Mouse (Mus musculus): ENCODE measurements around the gene Umodl1. TPM values are rescaled to one million over a fixed set of nuclear protein-coding genes. Genes with fewer than 3 reads are reported as not detected.

Umodl1 gene
- total RNA-seq (2017) = not detected in 2 replicates

DNA sequence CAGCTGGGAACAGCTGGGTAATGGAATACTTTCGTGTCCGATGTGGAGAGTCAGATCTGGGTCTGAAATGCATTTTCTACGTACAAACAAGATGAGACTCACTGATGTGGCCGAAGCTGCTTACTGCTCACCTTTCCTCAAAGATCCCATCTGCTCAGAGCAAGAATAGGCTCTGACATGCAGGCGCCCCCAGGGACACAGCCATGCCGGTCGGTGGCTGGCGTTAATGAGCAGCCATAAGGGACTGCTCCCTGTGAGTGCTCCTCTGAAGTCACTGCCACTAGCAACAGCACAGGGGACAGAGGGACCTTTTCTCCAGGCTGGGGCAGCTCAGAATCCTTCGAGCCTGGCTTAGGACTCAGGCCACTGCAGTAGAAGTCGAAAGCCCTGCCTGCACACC lies at the start of gene Umodl1:
Umodl1 (plus strand) TSS at position 301 of the 400 bp plus-strand sequence.
- no peak for ATAC-seq (ENCODE audit: extremely low read depth, insufficient number of reproducible peaks, low FRiP score, poor library complexity, severe bottlenecking)

GRCm38 (mm10) chr17:30907577-30907976 lies 46.9 kb upstream of the Umodl1 start:
- no peak for ATAC-seq (ENCODE audit: extremely low read depth, insufficient number of reproducible peaks, low FRiP score, poor library complexity, severe bottlenecking)

DNA sequence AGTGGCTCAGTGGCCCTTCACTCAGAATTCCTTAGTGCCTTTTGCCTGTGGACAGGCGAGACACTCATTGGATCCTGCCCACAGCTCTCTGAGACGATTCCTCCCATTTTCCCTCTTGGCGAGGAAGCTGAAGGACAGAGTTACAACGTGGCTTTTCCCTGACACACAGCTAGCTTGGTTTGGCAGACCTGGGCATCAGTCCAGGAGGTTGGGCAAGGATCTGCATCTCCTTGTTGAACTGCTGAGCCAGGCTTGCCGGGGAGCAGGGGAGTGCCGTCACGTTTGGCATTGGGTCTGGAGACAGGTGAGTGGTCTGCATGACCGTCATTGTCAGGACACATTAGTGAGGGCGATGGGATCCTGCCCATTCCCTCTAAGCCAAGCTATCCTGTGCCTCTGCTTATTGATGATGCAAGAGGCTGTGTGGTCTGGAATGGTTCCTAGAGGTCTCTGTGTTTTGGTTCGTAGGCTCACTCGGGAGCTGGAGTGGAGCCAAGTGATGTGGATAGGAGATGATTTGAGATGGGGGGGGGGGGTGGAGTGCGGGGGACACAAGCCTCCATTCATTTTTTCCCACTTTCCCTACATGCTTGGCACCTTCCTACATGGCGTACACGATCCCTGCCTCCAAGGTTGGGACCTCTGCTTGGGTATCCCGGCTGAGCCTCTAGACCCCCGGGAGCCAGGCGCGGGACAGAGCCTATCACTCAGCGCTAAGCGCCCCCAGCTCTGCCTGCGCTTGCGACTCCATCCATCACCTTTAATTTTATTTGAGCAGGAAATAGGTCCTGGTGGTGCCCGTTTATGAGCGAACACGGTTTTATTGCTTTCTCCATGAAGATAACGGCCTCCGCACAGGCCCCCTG lies 43.3 kb upstream of the Umodl1 start:
- no peak for ATAC-seq (ENCODE audit: extremely low read depth, insufficient number of reproducible peaks, low FRiP score, poor library complexity, severe bottlenecking)

- ATAC-seq (ENCODE audit: extremely low read depth, insufficient number of reproducible peaks, low FRiP score, poor library complexity, severe bottlenecking) = no peak
These were observed 42.7 kb upstream of the Umodl1 start for GRCm38 (mm10) chr17:30911732-30912088.

GRCm38 (mm10) chr17:30912536-30912935 lies 41.9 kb upstream of the Umodl1 start:
- ATAC-seq (ENCODE audit: extremely low read depth, insufficient number of reproducible peaks, low FRiP score, poor library complexity, severe bottlenecking) = no peak

- ATAC-seq (ENCODE audit: extremely low read depth, insufficient number of reproducible peaks, low FRiP score, poor library complexity, severe bottlenecking) = no peak
These were observed 40.2 kb upstream of the Umodl1 start for GRCm38 (mm10) chr17:30914264-30914663.

GRCm38 (mm10) chr17:30923566-30923965 lies 30.9 kb upstream of the Umodl1 start:
- ATAC-seq (ENCODE audit: extremely low read depth, insufficient number of reproducible peaks, low FRiP score, poor library complexity, severe bottlenecking) = no peak

- no peak for ATAC-seq (ENCODE audit: extremely low read depth, insufficient number of reproducible peaks, low FRiP score, poor library complexity, severe bottlenecking)
These were observed 23.6 kb upstream of the Umodl1 start for GRCm38 (mm10) chr17:30930827-30931226.

GRCm38 (mm10) chr17:30932836-30933235 lies 21.6 kb upstream of the Umodl1 start:
- no peak for ATAC-seq (ENCODE audit: extremely low read depth, insufficient number of reproducible peaks, low FRiP score, poor library complexity, severe bottlenecking)

DNA sequence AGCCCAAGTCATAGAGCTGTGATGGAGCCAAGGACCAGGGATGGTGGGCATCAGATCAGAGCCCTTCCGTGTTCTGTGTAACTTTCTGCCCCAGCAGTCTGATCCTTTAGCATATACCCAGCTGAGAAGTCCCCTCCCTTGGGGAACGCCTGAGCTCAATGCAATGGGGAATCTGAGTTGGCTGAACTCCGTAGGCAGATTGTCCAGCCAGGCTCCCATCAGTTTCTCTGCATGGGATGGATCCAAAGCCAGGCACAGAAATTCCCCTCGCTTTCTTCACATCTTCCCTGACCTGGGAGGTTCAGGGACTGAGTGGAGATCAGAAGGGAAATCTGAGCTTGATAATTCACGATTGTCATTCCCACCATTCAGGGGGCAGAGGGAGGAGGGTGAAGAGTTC lies 19.1 kb upstream of the Umodl1 start:
- no peak for ATAC-seq (ENCODE audit: extremely low read depth, insufficient number of reproducible peaks, low FRiP score, poor library complexity, severe bottlenecking)

DNA sequence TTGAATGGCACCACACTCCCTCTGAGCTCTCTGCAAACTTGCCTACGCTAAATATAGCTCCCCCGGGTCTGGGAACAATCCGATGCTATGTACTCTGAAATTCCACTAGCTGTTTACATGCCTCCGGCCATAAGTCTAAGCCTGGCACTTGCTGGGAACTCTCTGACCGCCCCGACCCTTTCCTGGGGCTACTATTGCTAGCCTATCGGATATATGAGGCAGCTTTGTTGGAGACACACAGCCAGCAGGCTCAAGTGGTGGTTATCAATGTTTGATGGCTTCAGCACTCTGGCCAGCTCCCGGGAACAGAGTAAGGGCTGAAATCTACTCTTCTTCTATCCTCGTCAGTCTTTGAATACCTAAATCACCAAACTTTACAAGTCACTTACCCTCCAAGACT lies 15.9 kb upstream of the Umodl1 start:
- ATAC-seq (ENCODE audit: extremely low read depth, insufficient number of reproducible peaks, low FRiP score, poor library complexity, severe bottlenecking) = no peak

- no peak for ATAC-seq (ENCODE audit: extremely low read depth, insufficient number of reproducible peaks, low FRiP score, poor library complexity, severe bottlenecking)
These were observed 6.1 kb upstream of the Umodl1 start for GRCm38 (mm10) chr17:30948382-30948781.

- ATAC-seq (ENCODE audit: extremely low read depth, insufficient number of reproducible peaks, low FRiP score, poor library complexity, severe bottlenecking) = 0 out of 2 replicates have a peak, but pooled peaks have one; percentile 33
These were observed 3.7 kb upstream of the Umodl1 start for GRCm38 (mm10) chr17:30950780-30951179.

DNA sequence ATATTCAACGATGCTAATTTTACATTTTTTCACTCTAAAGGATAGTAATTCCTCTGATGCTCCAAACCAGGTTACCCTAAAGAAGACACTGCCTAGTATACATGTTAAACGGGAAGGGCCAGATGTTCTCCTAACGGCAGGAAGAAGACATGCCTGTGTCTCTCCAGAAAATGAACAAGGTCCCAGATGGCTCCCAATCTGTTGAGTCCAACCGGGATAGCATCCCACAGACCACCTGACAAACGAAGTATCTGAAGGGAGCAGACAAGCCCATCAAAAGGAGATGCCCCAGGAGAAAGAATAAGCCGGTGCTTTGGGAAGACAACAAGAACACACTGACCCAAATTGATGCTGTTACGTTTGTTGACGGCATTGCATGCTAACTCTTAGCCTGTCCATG lies 2.8 kb upstream of the Umodl1 start:
- ATAC-seq (ENCODE audit: extremely low read depth, insufficient number of reproducible peaks, low FRiP score, poor library complexity, severe bottlenecking) = no peak

- ATAC-seq (ENCODE audit: extremely low read depth, insufficient number of reproducible peaks, low FRiP score, poor library complexity, severe bottlenecking) = no peak
These were observed 7.6 kb downstream of the Umodl1 start for GRCm38 (mm10) chr17:30961936-30962592.

GRCm38 (mm10) chr17:30962880-30963279 lies 8.4 kb downstream of the Umodl1 start:
- no peak for ATAC-seq (ENCODE audit: extremely low read depth, insufficient number of reproducible peaks, low FRiP score, poor library complexity, severe bottlenecking)

DNA sequence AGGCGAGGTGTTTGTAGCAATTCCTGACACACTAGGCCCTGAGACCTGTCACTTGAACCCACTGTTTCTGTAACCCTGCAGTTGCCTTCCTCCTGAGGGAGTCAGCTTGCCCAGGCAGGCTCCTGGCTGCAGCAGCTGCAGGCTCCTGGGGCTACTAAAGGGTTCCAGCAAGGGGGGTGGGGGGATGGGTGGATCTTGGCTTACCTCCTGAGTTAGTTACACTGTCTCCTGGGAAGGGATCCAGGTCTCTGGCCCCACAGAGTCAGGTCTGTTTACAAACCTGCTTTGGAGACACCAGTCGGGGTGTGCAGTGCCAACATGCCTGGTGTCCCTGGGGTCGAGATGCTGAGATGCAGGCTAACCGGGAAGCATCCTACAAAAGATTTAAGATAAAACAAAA lies 15.5 kb downstream of the Umodl1 start:
- ATAC-seq (ENCODE audit: extremely low read depth, insufficient number of reproducible peaks, low FRiP score, poor library complexity, severe bottlenecking) = no peak

DNA sequence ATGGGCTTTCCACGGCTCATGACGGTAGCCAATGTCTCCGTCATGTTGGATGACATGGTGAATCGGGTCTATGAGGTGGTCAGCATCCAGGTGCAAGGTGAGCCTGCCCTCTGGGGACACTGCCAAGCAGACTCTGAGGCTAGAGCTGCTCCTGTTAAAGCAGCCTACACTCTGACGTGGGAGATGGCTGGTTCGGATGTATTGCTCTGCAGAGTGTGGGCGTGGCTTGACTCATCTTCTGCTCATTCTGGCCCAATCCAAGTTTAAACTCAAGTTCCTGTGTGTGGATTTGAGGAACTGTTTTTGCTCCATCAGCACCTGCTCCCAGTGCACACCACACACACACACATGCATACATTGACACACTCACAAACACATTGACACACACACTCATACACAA lies 17.4 kb downstream of the Umodl1 start:
- ATAC-seq (ENCODE audit: extremely low read depth, insufficient number of reproducible peaks, low FRiP score, poor library complexity, severe bottlenecking) = no peak

DNA sequence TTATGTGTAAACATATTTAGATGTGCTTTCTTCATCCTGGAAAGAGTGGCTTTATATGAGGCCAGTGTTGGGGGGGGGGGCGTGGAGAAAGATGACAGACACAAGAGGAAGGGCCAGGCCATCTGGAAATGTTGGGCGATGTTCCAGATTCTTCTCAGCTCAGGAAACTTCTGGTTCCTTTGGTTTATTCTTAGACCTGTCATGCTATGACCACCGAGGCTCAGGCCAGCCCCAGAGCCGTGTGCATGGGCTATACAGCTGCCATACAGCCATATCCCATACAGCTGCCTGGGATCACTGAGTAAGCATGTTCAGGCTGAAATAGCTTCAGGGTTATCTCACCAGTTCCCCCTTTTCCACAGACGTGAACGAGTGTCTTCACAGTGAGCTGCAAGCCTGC lies 18.9 kb downstream of the Umodl1 start:
- ATAC-seq (ENCODE audit: extremely low read depth, insufficient number of reproducible peaks, low FRiP score, poor library complexity, severe bottlenecking) = no peak

DNA sequence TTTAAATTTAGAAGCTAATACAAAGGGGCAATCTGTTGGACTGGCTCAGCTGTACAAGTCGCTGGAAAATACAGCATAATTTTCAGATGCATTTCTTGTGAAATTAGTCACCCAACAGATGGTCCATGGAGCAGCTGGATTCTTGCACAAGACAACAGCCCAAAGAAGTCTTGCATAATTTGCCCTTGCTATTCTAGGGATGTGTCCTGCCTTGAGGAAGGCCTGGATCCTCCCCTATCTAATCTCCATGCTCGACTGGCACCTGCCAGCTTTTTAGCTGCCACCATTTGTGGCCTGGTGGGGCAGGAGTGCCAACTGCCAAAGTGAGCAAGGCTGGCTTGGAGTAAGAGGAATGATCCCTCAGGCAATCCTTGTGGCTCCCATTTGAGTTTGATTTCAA lies 22.9 kb downstream of the Umodl1 start:
- no peak for ATAC-seq (ENCODE audit: extremely low read depth, insufficient number of reproducible peaks, low FRiP score, poor library complexity, severe bottlenecking)

Measured in neutrophil, adult 5-6 weeks (primary cell).